Comparison of ENCODE assay signal across 27 mouse cellular contexts in the genomic region with DNA sequence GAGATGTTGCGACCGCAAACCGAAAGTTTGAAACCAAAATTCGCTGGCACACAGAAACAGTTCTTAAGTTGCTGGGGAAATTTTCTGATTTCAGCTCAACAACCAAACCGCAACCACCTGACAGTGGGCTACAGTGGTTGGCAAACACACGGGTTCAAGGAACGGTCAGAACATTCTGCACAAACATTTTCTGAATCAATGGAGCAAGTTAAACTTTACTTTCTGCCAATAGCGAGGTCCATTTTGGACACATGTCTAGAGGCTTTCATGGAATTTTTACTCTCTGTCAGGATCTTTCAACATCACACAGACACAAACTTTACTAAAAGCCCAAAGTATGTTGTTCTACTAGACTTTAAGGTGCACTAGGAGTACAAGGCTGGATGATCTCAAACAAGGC.
"Had no signal": no experiment of that assay in that cellular context is flagged by ENCODE, and none has a peak within 500 bp of the region (broad histone marks: within the 10 kb centered on the region; RNA-seq: fewer than 3 reads in every experiment).

No protein-coding gene starts in this region.

- H3K4me3 ChIP-seq: embryonic facial prominence, embryonic 10.5 days; embryonic facial prominence, embryonic 12.5 days; embryonic facial prominence, embryonic 13.5 days; embryonic facial prominence, embryonic 15.5 days; erythroblast, embryonic 14.5 days; forebrain, embryonic 10.5 days; forebrain, embryonic 12.5 days; forebrain, embryonic 13.5 days; forebrain, embryonic 15.5 days; gastrocnemius, adult 2 months had no signal

- H3K27me3 ChIP-seq: embryonic facial prominence, embryonic 12.5 days; embryonic facial prominence, embryonic 13.5 days; embryonic facial prominence, embryonic 15.5 days; forebrain, embryonic 12.5 days; forebrain, embryonic 13.5 days; forebrain, embryonic 15.5 days had no signal

- H3K4me2 ChIP-seq: embryonic facial prominence, embryonic 12.5 days; embryonic facial prominence, embryonic 13.5 days; embryonic facial prominence, embryonic 15.5 days; forebrain, embryonic 12.5 days; forebrain, embryonic 13.5 days; forebrain, embryonic 15.5 days had no signal

- ATAC-seq: forebrain, embryonic 13.5 days; forebrain, embryonic 14.5 days; forebrain, embryonic 15.5 days; forebrain, embryonic 16.5 days; forebrain, postnatal 0 days had no signal

- H3K27ac ChIP-seq: embryonic facial prominence, embryonic 10.5 days; embryonic facial prominence, embryonic 12.5 days; embryonic facial prominence, embryonic 13.5 days; embryonic facial prominence, embryonic 15.5 days; forebrain, embryonic 10.5 days; forebrain, embryonic 12.5 days; forebrain, embryonic 13.5 days; forebrain, embryonic 15.5 days; gastrocnemius, adult 2 months had no signal

- DNase-seq: cerebellum, adult 18-20 months; cerebellum, adult 2 months; cerebellum, adult 8-10 months; cerebellum, adult 9-10 months; cerebellum, adult 9-11 months; cerebellum, postnatal 10 days; cerebellum, postnatal 14 days; cerebellum, postnatal 25 days; cerebellum, postnatal 36 days; embryo, embryonic 11 days; forebrain, postnatal 0 days; gastrocnemius, adult 2 months; gastrocnemius, postnatal 10 days; gastrocnemius, postnatal 14 days; gastrocnemius, postnatal 25 days; gastrocnemius, postnatal 36 days had no signal

- H3K4me1 ChIP-seq: embryonic facial prominence, embryonic 10.5 days; embryonic facial prominence, embryonic 12.5 days; embryonic facial prominence, embryonic 13.5 days; embryonic facial prominence, embryonic 15.5 days; forebrain, embryonic 13.5 days; forebrain, embryonic 15.5 days had no signal

- H3K9me3 ChIP-seq: embryonic facial prominence, embryonic 12.5 days had no signal

- H3K9ac ChIP-seq: embryonic facial prominence, embryonic 12.5 days; embryonic facial prominence, embryonic 13.5 days; embryonic facial prominence, embryonic 15.5 days; forebrain, embryonic 12.5 days; forebrain, embryonic 13.5 days; forebrain, embryonic 15.5 days; forebrain, postnatal 0 days had no signal
